Mouse (Mus musculus): ENCODE measurements around the gene Txndc5. TPM values are rescaled to one million over a fixed set of nuclear protein-coding genes. Genes with fewer than 3 reads are reported as not detected.

The Txndc5 gene
- polyA plus RNA-seq, 1 experiment: 331 TPM

GRCm38 (mm10) chr13:38515431-38515830 lies 13.2 kb downstream of the Txndc5 start:
- Histone ChIP-seq H3K4me1 (ENCODE audit: control insufficient read depth, insufficient read depth, low read length) (no peaks in the 10 kb centered on the region), H3K27ac (ENCODE audit: insufficient read depth, low read length) (no peak overlapping the region), H3K4me3 (ENCODE audit: insufficient read depth, low read length) (no peak overlapping the region)
- TF ChIP-seq CTCF (IDR thresholded peaks at IDR 0.05; ENCODE audit: borderline replicate concordance, insufficient read depth, low read length) (no peak), POLR2A (IDR thresholded peaks at IDR 0.05; ENCODE audit: low read depth, low read length) (no peak)

GRCm38 (mm10) chr13:38513921-38514320 lies 14.7 kb downstream of the Txndc5 start:
- TF ChIP-seq CTCF (IDR thresholded peaks at IDR 0.05; ENCODE audit: borderline replicate concordance, insufficient read depth, low read length): no peak
- TF ChIP-seq POLR2A (IDR thresholded peaks at IDR 0.05; ENCODE audit: low read depth, low read length): no peak
- Histone ChIP-seq H3K27ac (ENCODE audit: insufficient read depth, low read length) (no peak overlapping the region), H3K4me3 (ENCODE audit: insufficient read depth, low read length) (no peak overlapping the region), H3K4me1 (ENCODE audit: control insufficient read depth, insufficient read depth, low read length) (no peaks in the 10 kb centered on the region)

- Histone ChIP-seq H3K4me3 (ENCODE audit: insufficient read depth, low read length) (no peak overlapping the region), H3K27ac (ENCODE audit: insufficient read depth, low read length) (no peak overlapping the region), H3K4me1 (ENCODE audit: control insufficient read depth, insufficient read depth, low read length) (no peaks in the 10 kb centered on the region)
- TF ChIP-seq POLR2A (IDR thresholded peaks at IDR 0.05; ENCODE audit: low read depth, low read length) (no peak), CTCF (IDR thresholded peaks at IDR 0.05; ENCODE audit: borderline replicate concordance, insufficient read depth, low read length) (no peak)
These were observed 16.6 kb downstream of the Txndc5 start for GRCm38 (mm10) chr13:38511979-38512378.

- H3K27ac ChIP-seq (ENCODE audit: insufficient read depth, low read length): no peak overlapping the region
- no peak overlapping the region for H3K4me3 ChIP-seq (ENCODE audit: insufficient read depth, low read length)
- no peaks in the 10 kb centered on the region for H3K4me1 ChIP-seq (ENCODE audit: control insufficient read depth, insufficient read depth, low read length)
- no peak for TF ChIP-seq POLR2A (IDR thresholded peaks at IDR 0.05; ENCODE audit: low read depth, low read length)
- no peak for TF ChIP-seq CTCF (IDR thresholded peaks at IDR 0.05; ENCODE audit: borderline replicate concordance, insufficient read depth, low read length)
These were observed 18.8 kb downstream of the Txndc5 start for GRCm38 (mm10) chr13:38509681-38510341.

GRCm38 (mm10) chr13:38506936-38507335 lies 21.7 kb downstream of the Txndc5 start:
- H3K27ac ChIP-seq (ENCODE audit: insufficient read depth, low read length): no peak overlapping the region
- H3K4me1 ChIP-seq (ENCODE audit: control insufficient read depth, insufficient read depth, low read length): peaks cover 7% of the 10 kb centered on the region
- TF ChIP-seq POLR2A (IDR thresholded peaks at IDR 0.05; ENCODE audit: low read depth, low read length) (no peak), CTCF (IDR thresholded peaks at IDR 0.05; ENCODE audit: borderline replicate concordance, insufficient read depth, low read length) (no peak)
- H3K4me3 ChIP-seq (ENCODE audit: insufficient read depth, low read length): no peak overlapping the region

- no peak overlapping the region for H3K4me3 ChIP-seq (ENCODE audit: insufficient read depth, low read length)
- TF ChIP-seq CTCF (IDR thresholded peaks at IDR 0.05; ENCODE audit: borderline replicate concordance, insufficient read depth, low read length): no peak
- TF ChIP-seq POLR2A (IDR thresholded peaks at IDR 0.05; ENCODE audit: low read depth, low read length): no peak
- peaks cover 7% of the 10 kb centered on the region for H3K4me1 ChIP-seq (ENCODE audit: control insufficient read depth, insufficient read depth, low read length)
- H3K27ac ChIP-seq (ENCODE audit: insufficient read depth, low read length): no peak overlapping the region
These were observed 22.3 kb downstream of the Txndc5 start for GRCm38 (mm10) chr13:38506320-38506719.

- Histone ChIP-seq H3K4me3 (ENCODE audit: insufficient read depth, low read length) (no peak overlapping the region), H3K4me1 (ENCODE audit: control insufficient read depth, insufficient read depth, low read length) (peaks cover 7% of the 10 kb centered on the region), H3K27ac (ENCODE audit: insufficient read depth, low read length) (no peak overlapping the region)
- TF ChIP-seq CTCF (IDR thresholded peaks at IDR 0.05; ENCODE audit: borderline replicate concordance, insufficient read depth, low read length) (no peak), POLR2A (IDR thresholded peaks at IDR 0.05; ENCODE audit: low read depth, low read length) (no peak)
These were observed 25.3 kb downstream of the Txndc5 start for GRCm38 (mm10) chr13:38503137-38503849.

GRCm38 (mm10) chr13:38501314-38501713 lies 27.3 kb downstream of the Txndc5 start:
- no peak for TF ChIP-seq POLR2A (IDR thresholded peaks at IDR 0.05; ENCODE audit: low read depth, low read length)
- no peak for TF ChIP-seq CTCF (IDR thresholded peaks at IDR 0.05; ENCODE audit: borderline replicate concordance, insufficient read depth, low read length)
- H3K4me1 ChIP-seq (ENCODE audit: control insufficient read depth, insufficient read depth, low read length): peaks cover 7% of the 10 kb centered on the region

GRCm38 (mm10) chr13:38496715-38497114 lies 31.9 kb downstream of the Txndc5 start:
- no peaks in the 10 kb centered on the region for H3K4me1 ChIP-seq (ENCODE audit: control insufficient read depth, insufficient read depth, low read length)
- no peak overlapping the region for H3K4me3 ChIP-seq (ENCODE audit: insufficient read depth, low read length)
- TF ChIP-seq CTCF (IDR thresholded peaks at IDR 0.05; ENCODE audit: borderline replicate concordance, insufficient read depth, low read length) (no peak), POLR2A (IDR thresholded peaks at IDR 0.05; ENCODE audit: low read depth, low read length) (no peak)
- no peak overlapping the region for H3K27ac ChIP-seq (ENCODE audit: insufficient read depth, low read length)

More at GRCm38 (mm10) chr13:38501314-38501713, 27.3 kb downstream of the Txndc5 start:
- H3K4me3 ChIP-seq (ENCODE audit: insufficient read depth, low read length): no peak overlapping the region
- H3K27ac ChIP-seq (ENCODE audit: insufficient read depth, low read length): no peak overlapping the region

GRCm38 (mm10) chr13:38486767-38487166 lies 41.9 kb downstream of the Txndc5 start:
- TF ChIP-seq POLR2A (IDR thresholded peaks at IDR 0.05; ENCODE audit: low read depth, low read length): no peak
- no peak for TF ChIP-seq CTCF (IDR thresholded peaks at IDR 0.05; ENCODE audit: borderline replicate concordance, insufficient read depth, low read length)
- Histone ChIP-seq H3K4me3 (ENCODE audit: insufficient read depth, low read length) (no peak overlapping the region), H3K27ac (ENCODE audit: insufficient read depth, low read length) (no peak overlapping the region), H3K4me1 (ENCODE audit: control insufficient read depth, insufficient read depth, low read length) (no peaks in the 10 kb centered on the region)
